Mouse (Mus musculus) forebrain, embryonic 15.5 days (tissue): ENCODE results near the gene Atp5h. TPM values are rescaled to one million over a fixed set of nuclear protein-coding genes. Genes with fewer than 3 reads are reported as not detected.

ENCODE experiments used
- ATAC-seq: fragments of 200-750 bp; cut with Nextera tagmentation; replicated peaks from 2 replicates; pipeline ENCODE4 v1.8.0; 2017; ENCODE audit warnings: mild to moderate bottlenecking, moderate TSS enrichment, moderate library complexity
- H3K27ac ChIP-seq: fragments of 300-500 bp; sonication (generic); replicated peaks from 2 replicates; pipeline ENCODE4 v1.5.1; 2015; ENCODE audit warnings: mild to moderate bottlenecking, inconsistent platforms
- H3K27me3 ChIP-seq: fragments of 300-500 bp; sonication (generic); 2 replicates; pipeline ENCODE4 v1.6.1; 2015; ENCODE audit warnings: inconsistent platforms
- H3K36me3 ChIP-seq: fragments of 300-500 bp; sonication (generic); 2 replicates; pipeline ENCODE4 v1.6.1; 2015; ENCODE audit warnings: mild to moderate bottlenecking, inconsistent platforms
- H3K4me1 ChIP-seq: fragments of 300-500 bp; sonication (generic); 2 replicates; pipeline ENCODE4 v1.6.1; 2015; ENCODE audit warnings: inconsistent platforms
- H3K4me2 ChIP-seq: fragments of 300-500 bp; sonication (generic); replicated peaks from 2 replicates; pipeline ENCODE4 v1.6.1; 2015; ENCODE audit warnings: mild to moderate bottlenecking, inconsistent platforms
- H3K4me3 ChIP-seq: fragments of 300-500 bp; sonication (generic); 2 replicates; pipeline ENCODE4 v1.5.1; 2015; ENCODE audit warnings: mild to moderate bottlenecking, inconsistent platforms
- H3K9ac ChIP-seq: fragments of 300-500 bp; sonication (generic); replicated peaks from 2 replicates; pipeline ENCODE4 v1.6.1; 2015; ENCODE audit warnings: mild to moderate bottlenecking, inconsistent platforms
- H3K9me3 ChIP-seq: fragments of 300-500 bp; sonication (generic); 2 replicates; pipeline ENCODE4 v1.6.1; 2016; ENCODE audit warnings: inconsistent platforms
- WGBS: fragments of 180-500 bp; shearing (Covaris S2); methylation state at CpG from one replicate; pipeline ENCODE4 v1.1.7; 2015; ENCODE audit warnings: mixed read lengths; 5-methylcytosine and 5-hydroxymethylcytosine counted together
- polyA plus RNA-seq: library from polyadenylated mRNA; unstranded; fragments of >200 nt; fragmentation: Nextera tagmentation; extraction: Ambion mirVana; gene quantifications from 2 replicates; pipeline ENCODE4 v1.2.1, GENCODE M21; 2015

Gene Atp5h
- polyA plus RNA-seq, 1 experiment from 2014 or later: 722 TPM

- H3K27me3 ChIP-seq: no peaks in the 10 kb centered on the region
- no peak for ATAC-seq
- H3K4me1 ChIP-seq: peaks cover 12% of the 10 kb centered on the region
- H3K4me3 ChIP-seq: no peak overlapping the region
- no peak overlapping the region for H3K27ac ChIP-seq
- no peaks in the 10 kb centered on the region for H3K9me3 ChIP-seq
- no peak overlapping the region for H3K9ac ChIP-seq
- WGBS: 86% methylated on average over 6 of the region's 6 CpGs
- peaks cover 27% of the 10 kb centered on the region for H3K36me3 ChIP-seq
- H3K4me2 ChIP-seq: no peak overlapping the region
These were observed 13.6 kb upstream of the Atp5h start for GRCm38 (mm10) chr11:115433342-115433741.

GRCm38 (mm10) chr11:115432814-115433213, 13.1 kb upstream of the Atp5h start:
- Histone ChIP-seq H3K4me2 (no peak overlapping the region), H3K36me3 (peaks cover 27% of the 10 kb centered on the region), H3K27me3 (no peaks in the 10 kb centered on the region), H3K9me3 (no peaks in the 10 kb centered on the region), H3K4me1 (peaks cover 15% of the 10 kb centered on the region), H3K4me3 (no peak overlapping the region), H3K9ac (no peak overlapping the region), H3K27ac (no peak overlapping the region)
- ATAC-seq: no peak
- 80% methylated on average over 4 of the region's 4 CpGs for WGBS

DNA sequence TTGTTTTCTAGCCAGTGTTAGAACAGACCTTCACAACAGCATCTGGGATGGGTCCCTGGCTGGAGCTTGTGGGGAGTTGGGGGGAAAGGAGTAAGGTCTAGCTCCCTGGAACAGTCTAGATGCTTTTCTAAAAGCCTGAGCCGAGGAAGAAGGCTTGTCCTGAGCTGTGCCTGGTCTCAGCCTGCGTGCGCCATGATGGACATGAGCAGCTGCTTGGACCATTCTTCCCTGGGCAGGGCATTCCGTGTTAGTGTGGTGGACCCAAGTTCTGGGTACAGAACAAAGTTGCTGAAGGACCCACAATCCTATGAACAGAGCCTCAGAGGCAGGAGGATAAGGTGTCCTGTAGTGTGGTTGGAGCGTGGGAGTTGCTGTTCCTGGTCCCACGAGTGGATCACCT, 10.8 kb upstream of the Atp5h start:
- H3K27ac ChIP-seq: no peak overlapping the region
- H3K9me3 ChIP-seq: no peaks in the 10 kb centered on the region
- H3K4me1 ChIP-seq: peaks cover 14% of the 10 kb centered on the region
- H3K36me3 ChIP-seq: peaks cover 37% of the 10 kb centered on the region
- WGBS: 96% methylated on average over 6 of the region's 6 CpGs
- no peak for ATAC-seq
- no peaks in the 10 kb centered on the region for H3K27me3 ChIP-seq
- H3K4me2 ChIP-seq: no peak overlapping the region
- H3K9ac ChIP-seq: no peak overlapping the region
- no peak overlapping the region for H3K4me3 ChIP-seq

DNA sequence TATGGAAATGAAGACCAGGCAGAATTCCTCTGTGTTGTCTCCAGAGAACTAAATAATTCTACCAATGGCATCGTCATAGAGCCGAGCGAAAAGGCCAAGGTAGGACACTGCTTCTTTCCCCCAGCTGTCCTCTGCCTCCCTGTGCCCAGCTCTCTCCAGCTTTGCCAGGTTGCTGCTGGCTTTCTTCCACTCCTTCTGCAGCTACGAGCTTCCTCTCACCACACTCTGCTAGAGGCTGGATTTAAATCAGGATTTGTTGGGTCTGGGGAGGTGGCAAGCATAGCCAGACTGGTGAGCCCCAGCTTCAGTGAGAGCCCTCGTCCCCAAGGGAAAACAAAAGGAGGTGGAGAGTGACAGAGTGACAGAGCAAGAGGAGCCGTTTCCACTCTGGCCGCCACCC, 9.5 kb upstream of the Atp5h start:
- H3K4me1 ChIP-seq: peaks cover 11% of the 10 kb centered on the region

GRCm38 (mm10) chr11:115427482-115428331, 7.9 kb upstream of the Atp5h start:
- 32% methylated on average over 20 of the region's 20 CpGs for WGBS
- H3K4me3 ChIP-seq: peak overlapping the region; percentile 10; the same call in 1 of the 2 replicates
- no peaks in the 10 kb centered on the region for H3K27me3 ChIP-seq
- H3K4me2 ChIP-seq: peak overlapping the region; percentile 39
- peak overlapping the region; percentile 66 for H3K27ac ChIP-seq
- peak overlapping the region; percentile 27 for H3K9ac ChIP-seq
- peaks cover 11% of the 10 kb centered on the region for H3K4me1 ChIP-seq
- H3K36me3 ChIP-seq: peaks cover 41% of the 10 kb centered on the region
- ATAC-seq: peak; percentile 72
- H3K9me3 ChIP-seq: no peaks in the 10 kb centered on the region

More for the DNA sequence above, 9.5 kb upstream of the Atp5h start:
- Histone ChIP-seq H3K9ac (no peak overlapping the region), H3K27me3 (no peaks in the 10 kb centered on the region), H3K36me3 (peaks cover 41% of the 10 kb centered on the region), H3K27ac (no peak overlapping the region), H3K9me3 (no peaks in the 10 kb centered on the region), H3K4me3 (no peak overlapping the region), H3K4me2 (no peak overlapping the region)
- no peak for ATAC-seq
- 86% methylated on average over 7 of the region's 7 CpGs for WGBS

DNA sequence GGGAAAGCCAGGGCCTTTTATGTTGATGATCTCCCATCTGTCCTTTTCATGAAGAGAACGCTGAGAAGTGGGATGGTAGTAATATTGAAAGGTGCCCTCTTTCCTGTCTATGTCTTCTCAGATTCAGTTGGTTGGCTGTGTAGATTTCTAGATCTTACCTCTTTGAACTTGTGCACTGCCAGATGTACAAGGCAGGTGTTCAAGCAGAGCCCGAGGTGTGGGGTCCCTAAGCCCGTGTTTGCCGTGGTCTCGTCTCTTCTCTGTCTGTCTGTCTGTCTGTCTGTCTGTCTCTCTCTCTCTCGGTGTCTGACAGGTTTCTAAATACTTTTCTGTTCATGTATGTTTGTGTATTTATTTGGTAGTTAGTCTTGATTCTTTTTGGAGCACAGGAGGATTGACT, 5.9 kb upstream of the Atp5h start:
- 89% methylated on average over 6 of the region's 6 CpGs for WGBS
- Histone ChIP-seq H3K9me3 (no peaks in the 10 kb centered on the region), H3K36me3 (peaks cover 25% of the 10 kb centered on the region), H3K27me3 (no peaks in the 10 kb centered on the region), H3K4me3 (no peak overlapping the region), H3K4me1 (peaks cover 21% of the 10 kb centered on the region), H3K4me2 (no peak overlapping the region), H3K27ac (no peak overlapping the region), H3K9ac (no peak overlapping the region)
- ATAC-seq: no peak

DNA sequence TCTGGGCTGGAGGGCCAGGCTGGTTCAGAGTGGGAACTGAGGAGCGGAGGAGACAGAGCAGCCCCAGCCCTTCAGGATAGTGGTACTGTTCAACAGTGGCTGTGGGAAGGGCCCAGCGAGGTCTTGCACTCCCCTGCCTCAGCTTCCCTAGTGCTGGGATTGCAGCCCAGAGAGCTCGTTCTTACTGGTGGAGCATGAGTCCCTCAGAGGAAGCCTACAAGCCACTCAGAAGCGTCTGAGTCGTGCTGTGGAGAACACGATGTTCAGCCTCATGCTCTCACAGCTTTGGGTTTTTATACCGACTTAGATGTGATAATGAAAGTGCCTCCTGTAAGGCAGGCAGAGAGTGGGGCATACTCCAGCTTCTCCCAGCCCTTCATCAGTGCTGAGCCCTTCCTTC, 4.9 kb upstream of the Atp5h start:
- WGBS: 88% methylated on average over 7 of the region's 7 CpGs
- peaks cover 19% of the 10 kb centered on the region for H3K36me3 ChIP-seq
- no peak for ATAC-seq
- H3K27ac ChIP-seq: no peak overlapping the region
- no peaks in the 10 kb centered on the region for H3K27me3 ChIP-seq
- no peaks in the 10 kb centered on the region for H3K9me3 ChIP-seq
- no peak overlapping the region for H3K4me2 ChIP-seq
- H3K9ac ChIP-seq: no peak overlapping the region
- H3K4me1 ChIP-seq: peaks cover 22% of the 10 kb centered on the region
- H3K4me3 ChIP-seq: no peak overlapping the region

DNA sequence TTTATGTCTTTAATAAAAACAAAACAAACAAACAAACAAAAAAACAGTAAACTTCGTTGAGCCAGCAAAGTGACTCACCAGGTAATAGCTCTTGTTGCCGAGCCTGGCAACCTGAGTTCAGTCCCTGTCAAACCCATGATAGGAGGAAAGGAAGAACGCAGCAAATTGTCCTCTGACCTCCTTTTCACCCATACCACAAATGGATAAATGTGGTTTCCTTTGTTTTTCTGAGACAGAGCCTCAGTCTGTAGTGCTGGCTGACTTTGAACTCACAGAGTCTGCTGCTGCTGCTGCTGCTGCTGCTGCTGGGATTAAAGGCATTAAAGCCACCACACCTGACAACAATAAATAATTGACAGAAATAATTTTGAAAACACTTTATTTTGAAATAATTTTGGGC, 3.3 kb upstream of the Atp5h start:
- Histone ChIP-seq H3K4me2 (no peak overlapping the region), H3K36me3 (peaks cover 13% of the 10 kb centered on the region), H3K27me3 (no peaks in the 10 kb centered on the region), H3K27ac (no peak overlapping the region), H3K9me3 (no peaks in the 10 kb centered on the region), H3K9ac (no peak overlapping the region), H3K4me3 (no peak overlapping the region), H3K4me1 (peaks cover 35% of the 10 kb centered on the region)
- WGBS: 89% methylated on average over 3 of the region's 3 CpGs
- ATAC-seq: no peak

- no peak overlapping the region for H3K4me2 ChIP-seq
- ATAC-seq: no peak
- WGBS: 87% methylated on average over 16 of the region's 16 CpGs
These were observed 2.2 kb upstream of the Atp5h start for GRCm38 (mm10) chr11:115421972-115422371.

DNA sequence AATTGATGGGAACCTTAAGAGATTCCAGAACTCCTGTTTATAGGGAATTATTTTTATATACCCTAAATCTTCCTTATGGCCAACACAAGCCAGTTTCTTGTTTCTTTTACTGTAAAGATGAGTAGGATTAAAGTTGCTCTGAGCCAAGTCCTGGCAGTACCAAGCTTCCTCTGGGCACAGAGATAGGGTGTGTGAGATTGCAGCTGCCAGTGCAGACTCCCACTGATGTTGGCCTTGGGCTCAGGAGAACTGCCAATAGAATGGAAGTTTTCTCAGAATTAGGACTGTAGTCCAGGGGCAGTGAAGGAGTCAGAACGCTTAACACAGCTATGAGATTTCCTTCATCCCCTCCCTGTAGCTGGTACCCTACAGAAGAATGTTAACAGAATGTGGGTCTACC, 1.6 kb upstream of the Atp5h start:
- Histone ChIP-seq H3K36me3 (peaks cover 10% of the 10 kb centered on the region), H3K4me1 (peaks cover 28% of the 10 kb centered on the region), H3K27me3 (no peaks in the 10 kb centered on the region), H3K4me3 (peak overlapping the region; percentile 97; the same call in 1 of the 2 replicates), H3K9me3 (no peaks in the 10 kb centered on the region), H3K4me2 (peak overlapping the region; percentile 93), H3K27ac (no peak overlapping the region), H3K9ac (peak overlapping the region; percentile 97)
- WGBS: 61% methylated on average over 1 of the region's 1 CpGs
- ATAC-seq: no peak

More at GRCm38 (mm10) chr11:115421972-115422371, 2.2 kb upstream of the Atp5h start:
- H3K4me1 ChIP-seq: peaks cover 28% of the 10 kb centered on the region
- no peak overlapping the region for H3K4me3 ChIP-seq
- H3K27ac ChIP-seq: no peak overlapping the region
- peaks cover 13% of the 10 kb centered on the region for H3K36me3 ChIP-seq
- no peaks in the 10 kb centered on the region for H3K9me3 ChIP-seq
- no peaks in the 10 kb centered on the region for H3K27me3 ChIP-seq
- H3K9ac ChIP-seq: no peak overlapping the region

DNA sequence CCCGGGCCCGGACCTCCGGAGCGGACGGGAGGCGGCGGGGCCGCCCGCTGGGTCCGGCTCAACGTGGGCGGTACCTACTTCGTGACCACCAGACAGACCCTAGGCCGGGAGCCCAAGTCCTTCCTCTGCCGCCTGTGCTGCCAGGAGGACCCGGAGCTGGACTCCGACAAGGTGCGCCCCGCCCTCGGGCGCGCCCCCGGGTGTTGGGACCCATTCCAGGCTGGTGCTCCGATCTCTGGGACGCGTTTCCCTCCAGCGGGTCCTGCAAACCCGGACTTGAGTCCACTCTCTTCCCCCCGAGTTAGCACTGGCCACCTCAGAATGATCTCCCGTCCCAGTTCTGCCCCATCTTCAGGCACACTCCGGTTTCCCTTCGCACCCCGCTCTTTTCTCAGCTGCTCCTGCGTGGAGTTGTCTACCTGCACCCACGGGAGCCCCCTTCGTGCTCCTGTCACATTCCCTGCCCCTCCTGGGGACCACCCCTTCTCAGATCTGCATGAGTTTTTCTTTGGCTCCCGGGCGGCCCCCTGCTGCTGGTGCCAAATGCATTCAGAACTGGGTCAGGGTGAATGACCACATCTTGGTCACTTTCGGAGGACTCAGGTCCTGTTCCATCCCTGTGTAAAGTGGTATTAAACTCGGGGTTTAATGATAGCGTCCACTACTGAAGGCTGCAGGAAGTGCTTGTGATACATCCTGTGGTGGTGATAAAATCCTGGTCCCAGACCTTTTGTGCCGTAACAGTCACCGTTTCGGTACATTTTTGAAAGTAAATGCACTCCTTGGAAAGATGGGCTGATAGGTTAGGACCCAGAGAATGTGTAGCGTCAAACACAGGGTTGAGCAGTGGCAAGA, 801 bp upstream of the Atp5h start:
- H3K9me3 ChIP-seq: no peaks in the 10 kb centered on the region
- 2% methylated on average over 36 of the region's 45 CpGs for WGBS
- H3K4me3 ChIP-seq: peak overlapping the region; percentile 97
- peak overlapping the region; percentile 84 for H3K27ac ChIP-seq
- H3K27me3 ChIP-seq: no peaks in the 10 kb centered on the region
- peak; percentile 73 for ATAC-seq
- H3K4me2 ChIP-seq: peak overlapping the region; percentile 93
- peak overlapping the region; percentile 97 for H3K9ac ChIP-seq
- H3K36me3 ChIP-seq: peaks cover 13% of the 10 kb centered on the region
- peaks cover 28% of the 10 kb centered on the region for H3K4me1 ChIP-seq

DNA sequence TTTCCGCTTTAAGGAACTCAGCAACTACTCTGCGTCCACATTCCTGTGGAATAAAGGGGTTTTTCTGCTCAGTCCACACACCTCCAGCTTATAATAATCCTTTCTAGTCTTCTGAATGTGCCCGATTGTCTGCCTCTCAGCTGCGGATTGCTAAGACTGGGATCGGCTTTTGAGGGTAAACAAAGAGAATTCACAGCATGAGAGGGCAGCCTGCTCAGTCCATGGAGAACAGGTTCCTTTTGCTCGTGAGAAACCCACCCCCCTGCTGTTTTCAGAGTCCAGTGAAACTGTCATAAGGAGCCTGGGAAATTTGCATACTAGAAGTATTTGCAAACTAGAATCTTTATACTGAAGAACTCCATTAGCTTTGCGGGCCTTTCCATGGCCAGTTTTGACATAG, 10.2 kb downstream of the Atp5h start:
- Histone ChIP-seq H3K4me2 (peak overlapping the region; percentile 5; the same call in 1 of the 2 replicates), H3K27me3 (no peaks in the 10 kb centered on the region), H3K4me1 (peaks cover 54% of the 10 kb centered on the region), H3K4me3 (no peak overlapping the region), H3K9ac (peak overlapping the region; percentile 15; the same call in 1 of the 2 replicates), H3K27ac (peak overlapping the region; percentile 65), H3K9me3 (no peaks in the 10 kb centered on the region), H3K36me3 (peaks cover 21% of the 10 kb centered on the region)
- ATAC-seq: no peak
- 6% methylated on average over 7 of the region's 7 CpGs for WGBS
